Mouse (Mus musculus) brain, embryonic 14.5 days (tissue): ENCODE data around the gene Wipf1.

ENCODE experiments used
- CTCF ChIP-seq: fragments of 200-500 bp; IDR thresholded peaks from 2 replicates; pipeline ENCODE4 v1.5.1; 2012; ENCODE audit warnings: inconsistent platforms, mild to moderate bottlenecking, moderate library complexity, borderline replicate concordance; ENCODE audit not compliant: insufficient read depth, insufficient read length; ENCODE audit errors: extremely low read depth
- POLR2A ChIP-seq: fragments of 200-500 bp; IDR thresholded peaks from 2 replicates; pipeline ENCODE4 v1.6.1; 2012; ENCODE audit warnings: mild to moderate bottlenecking, inconsistent platforms, borderline replicate concordance; ENCODE audit not compliant: poor library complexity, insufficient read depth, insufficient read length, severe bottlenecking; ENCODE audit errors: extremely low read depth

DNA sequence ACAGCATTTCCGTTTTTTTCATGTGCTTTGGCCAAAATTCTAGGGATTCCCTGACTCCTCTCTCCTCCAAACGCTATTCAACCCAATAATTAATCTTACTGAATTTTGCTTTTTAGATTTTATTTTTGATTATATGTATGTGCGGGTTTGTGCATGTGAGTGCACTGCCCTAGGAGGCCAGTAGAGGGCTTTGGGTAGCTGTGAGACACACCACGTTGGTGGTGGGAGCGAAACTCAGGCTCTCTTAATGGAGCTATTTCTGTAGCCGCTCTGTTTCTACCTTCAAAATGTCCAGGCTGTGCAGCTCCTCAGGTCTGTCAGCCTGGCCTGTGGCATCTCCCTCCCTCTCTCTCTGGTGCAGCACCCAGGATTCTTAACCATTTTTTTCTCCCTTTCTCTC, 50.7 kb downstream of the Wipf1 start:
- TF ChIP-seq POLR2A (no peak), CTCF (peak; percentile 12; the same call in 1 of the 2 replicates)
